Mouse (Mus musculus): ENCODE data around the gene Vwa5b1. TPM values are rescaled to one million over a fixed set of nuclear protein-coding genes. Genes with fewer than 3 reads are reported as not detected.

The Vwa5b1 gene
- polyA plus RNA-seq, 1 experiment from 2014 or later = 0.14 TPM

Other genes starting within 250 kb of the Vwa5b1 start
- gene Fam43b, start 239.4 kb downstream of the Vwa5b1 start, polyA plus RNA-seq (2016; fragmentation: Nextera tagmentation; extraction: Ambion mirVana) = not detected in 2 replicates
- 20.7 and 21.9 TPM in 2 replicates for gene Mul1, start 201.2 kb downstream of the Vwa5b1 start, polyA plus RNA-seq (2016; fragmentation: Nextera tagmentation; extraction: Ambion mirVana)
- 0.55 and 0.60 TPM in 2 replicates for gene Camk2n1, start 181.6 kb downstream of the Vwa5b1 start, polyA plus RNA-seq (2016; fragmentation: Nextera tagmentation; extraction: Ambion mirVana)
- 0.64 and 0.80 TPM in 2 replicates for gene Pla2g2c, start 88.9 kb upstream of the Vwa5b1 start, polyA plus RNA-seq (2016; fragmentation: Nextera tagmentation; extraction: Ambion mirVana)
- gene Ubxn10, start 101.3 kb upstream of the Vwa5b1 start, polyA plus RNA-seq (2016; fragmentation: Nextera tagmentation; extraction: Ambion mirVana) = 1.2 and 1.3 TPM in 2 replicates
- 0.09 TPM in 1 of 2 replicates, not detected in the other for gene Pla2g2f, start 121.7 kb upstream of the Vwa5b1 start, polyA plus RNA-seq (2016; fragmentation: Nextera tagmentation; extraction: Ambion mirVana)
- gene Pla2g2d, start 139.9 kb upstream of the Vwa5b1 start, polyA plus RNA-seq (2016; fragmentation: Nextera tagmentation; extraction: Ambion mirVana) = not detected in 2 replicates
- 0.15 and 0.30 TPM in 2 replicates for gene Pla2g5, start 227.6 kb upstream of the Vwa5b1 start, polyA plus RNA-seq (2016; fragmentation: Nextera tagmentation; extraction: Ambion mirVana)
- gene Gm13030, start 238.1 kb upstream of the Vwa5b1 start, polyA plus RNA-seq (2016; fragmentation: Nextera tagmentation; extraction: Ambion mirVana) = not detected in 2 replicates
- gene Pla2g2e, start 242.1 kb upstream of the Vwa5b1 start, polyA plus RNA-seq (2016; fragmentation: Nextera tagmentation; extraction: Ambion mirVana) = 0.20 TPM in 1 of 2 replicates, not detected in the other